Mouse (Mus musculus) T-cell, adult 66 days (primary cell): Measurements from ENCODE around the gene Eral1. TPM values are rescaled to one million over a fixed set of nuclear protein-coding genes. Genes with fewer than 3 reads are reported as not detected.

Source experiments
- total RNA-seq, 2 experiments: library from RNA; stranded (reverse); gene quantifications; 3 replicates in 1 of 2; 4 replicates in 1 of 2; pipeline ENCODE4 v1.2.4; 2023

Gene Eral1
- 10 to 100 TPM; 27.6 to 32.2 TPM for total RNA-seq

GRCm38 (mm10) chr11:78079961-78080921 is at the start of gene Eral1:
Eral1 (minus strand) TSS chr11:78080383.

GRCm38 (mm10) chr11:78094504-78095143 is 14.4 kb upstream of the Eral1 start, which contains the start of gene Fam222b:
Fam222b (plus strand) TSS chr11:78094660.

GRCm38 (mm10) chr11:78037831-78038752 is 42.1 kb downstream of the Eral1 start, which contains the start of gene Flot2:
Flot2 (plus strand) TSS chr11:78037931.

GRCm38 (mm10) chr11:78031947-78032808 is 48.0 kb downstream of the Eral1 start, which contains the start of gene Dhrs13:
Dhrs13 (plus strand) TSS chr11:78032280.

Other genes starting within 250 kb of the Eral1 start
- under 1 TPM in 1 of 2 experiments, not detected in 1; 0.35 TPM for gene Pipox, start 186.3 kb downstream of the Eral1 start, total RNA-seq
- not detected for gene Sez6, start 149.6 kb downstream of the Eral1 start, total RNA-seq
- gene Phf12, start 97.6 kb downstream of the Eral1 start, total RNA-seq: 100 to 1,000 TPM; 128 to 137 TPM
- 1 to 10 TPM; 3.8 to 5.0 TPM for gene Dhrs13, start 48.1 kb downstream of the Eral1 start, total RNA-seq
- gene Flot2, start 42.5 kb downstream of the Eral1 start, total RNA-seq: 10 to 100 TPM; 31.6 to 32.5 TPM
- 10 to 100 TPM; 17.5 to 20.0 TPM for gene Fam222b, start 14.3 kb upstream of the Eral1 start, total RNA-seq
- gene Traf4, start 85.2 kb upstream of the Eral1 start, total RNA-seq: 10 to 100 TPM; 29.3 to 32.7 TPM
- 1 to 10 TPM; 6.8 to 10.0 TPM for gene Nek8, start 96.3 kb upstream of the Eral1 start, total RNA-seq
- 1 to 10 TPM; 6.0 to 7.5 TPM for gene Tlcd1, start 96.3 kb upstream of the Eral1 start, total RNA-seq
- 1,000 to 10,000 TPM; 3,453 to 3,575 TPM for gene Rpl23a, start 103.2 kb upstream of the Eral1 start, total RNA-seq
- 1 to 10 TPM in 1 of 2 experiments, not detected in 1; 1.1 TPM for gene Rab34, start 108.0 kb upstream of the Eral1 start, total RNA-seq
- not detected for gene Proca1, start 113.0 kb upstream of the Eral1 start, total RNA-seq
- gene Sdf2, start 165.4 kb upstream of the Eral1 start, total RNA-seq: 10 to 100 TPM; 40.4 to 52.1 TPM
- gene Supt6, start 165.6 kb upstream of the Eral1 start, total RNA-seq: 10 to 100 TPM; 75.3 to 76.2 TPM
- gene 2610507B11Rik, start 181.4 kb upstream of the Eral1 start, total RNA-seq: 100 to 1,000 TPM; 115 to 134 TPM
- 1 to 10 TPM; 4.6 to 4.7 TPM for gene BC030499, start 210.5 kb upstream of the Eral1 start, total RNA-seq
- gene Spag5, start 221.1 kb upstream of the Eral1 start, total RNA-seq: 1 to 10 TPM; 6.5 to 7.8 TPM
- gene Aldoc, start 242.6 kb upstream of the Eral1 start, total RNA-seq: 10 to 100 TPM; 22.1 to 26.3 TPM
- gene Pigs, start 248.0 kb upstream of the Eral1 start, total RNA-seq: 10 to 100 TPM; 50.4 to 54.2 TPM